Comparison of ENCODE assay signal across 9 mouse cellular contexts in genomic region chr7:127770039-127770905, GRCm38 (mm10). TPM values are rescaled to one million over a fixed set of nuclear protein-coding genes. Genes with fewer than 3 reads are reported as not detected.
DNase-seq lines count a peak whose midpoint lies in the region; ATAC-seq and TF ChIP-seq lines count a peak whose summit lies in the region.
"Had no signal": no experiment of that assay in that cellular context is flagged by ENCODE, and none has a peak within 500 bp of the region (broad histone marks: within the 10 kb centered on the region; RNA-seq: fewer than 3 reads in every experiment).

No protein-coding gene starts in this region.

- peak; percentile 28 for DNase-seq in adrenal gland, adult 2 months
- DNase-seq in adrenal gland, adult 8-10 months: no peak
- no peak for DNase-seq in testis, postnatal 14 days (ENCODE audit: low spot score)
- peak; percentile 48 for DNase-seq in hindbrain, embryonic 14.5 days (ENCODE audit: low spot score)
- DNase-seq in mesoderm, embryonic 11.5 days (ENCODE audit: low read depth, low spot score): peak; percentile 34
- DNase-seq in left cerebral cortex, adult 8-10 months (ENCODE audit: low spot score in 2 of 2): no peak
- no peak for DNase-seq in lung, postnatal 36 days

- H3K4me2 ChIP-seq in hindbrain, embryonic 14.5 days (replicated peaks): peak overlapping the region; percentile 68

- no peaks in the 10 kb centered on the region for H3K9me3 ChIP-seq in hindbrain, embryonic 14.5 days (ENCODE audit: control insufficient read depth, low read length)

- peak overlapping the region; percentile 97 for H3K27ac ChIP-seq in testis, adult 2 months (ENCODE audit: control insufficient read depth, insufficient read depth, low read depth, low read length)
- H3K27ac ChIP-seq in hindbrain, embryonic 14.5 days: peak overlapping the region; percentile 68

- peak overlapping the region; percentile 65 for H3K9ac ChIP-seq in hindbrain, embryonic 14.5 days

- ATAC-seq in hindbrain, embryonic 14.5 days (ENCODE audit: low FRiP score): peak; percentile 29; the same call in 1 of the 2 replicates

- peaks cover 33% of the 10 kb centered on the region for H3K4me1 ChIP-seq in testis, adult 2 months (ENCODE audit: control insufficient read depth, insufficient read depth, low read length)
- H3K4me1 ChIP-seq in hindbrain, embryonic 14.5 days (replicated peaks; ENCODE audit: control insufficient read depth, insufficient read depth, low read length): peaks cover 18% of the 10 kb centered on the region; the same call in 1 of the 2 replicates

- 6% methylated on average over 27 of the region's 27 CpGs for WGBS in hindbrain, embryonic 14.5 days

- no peaks in the 10 kb centered on the region for H3K27me3 ChIP-seq in testis, adult 2 months (ENCODE audit: control insufficient read depth, insufficient read depth, low read length)
- no peaks in the 10 kb centered on the region for H3K27me3 ChIP-seq in hindbrain, embryonic 14.5 days (ENCODE audit: control insufficient read depth, insufficient read depth, low read length)

- no peak for TF ChIP-seq CTCF in testis, adult 2 months (IDR thresholded peaks at IDR 0.05; ENCODE audit: control insufficient read depth, insufficient read depth, insufficient replicate concordance, low read depth, low read length)

- H3K36me3 ChIP-seq in testis, adult 2 months (ENCODE audit: control insufficient read depth, insufficient read depth, low read length): no peaks in the 10 kb centered on the region
- H3K36me3 ChIP-seq in hindbrain, embryonic 14.5 days (replicated peaks; ENCODE audit: control insufficient read depth, insufficient read depth): peaks cover 30% of the 10 kb centered on the region

- H3K4me3 ChIP-seq in testis, adult 2 months (ENCODE audit: control insufficient read depth, low read depth, low read length): peak overlapping the region; percentile 89
- peak overlapping the region; percentile 42 for H3K4me3 ChIP-seq in hindbrain, embryonic 14.5 days (replicated peaks; ENCODE audit: low read length)

- peak; percentile 61; the same call in 1 of the 2 replicates for TF ChIP-seq POLR2A in testis, adult 2 months (IDR thresholded peaks at IDR 0.05; ENCODE audit: control insufficient read depth, low read depth, low read length)

RNA-seq across cellular contexts. Expression of gene Orai3, which starts 0.7 kb away (rescaled TPM):
- 10 to 100 TPM; 28.3 to 32.8 TPM for total RNA-seq in adrenal gland, adult 2 months (2021)
- polyA plus RNA-seq in adrenal gland, adult 2 months (2012; rRNA removed): 90.6 and 94.8 TPM in 2 replicates
- 10 to 100 TPM; 30.1 to 37.2 (median 35.0) TPM for total RNA-seq in adrenal gland, adult 8-10 months (2022)
- 13.8 and 13.9 TPM in 2 replicates for polyA plus RNA-seq in testis, adult 2 months (2012; rRNA removed)
- polyA plus RNA-seq in hindbrain, embryonic 14.5 days (2014; fragmentation: Nextera tagmentation; extraction: Ambion mirVana): 4.8 and 7.3 TPM in 2 replicates
- 10 to 100 TPM; 18.0 to 22.2 (median 19.5) TPM for total RNA-seq in left cerebral cortex, adult 8-10 months (2022)

RNA-seq across cellular contexts. Expression of gene Setd1a, which starts 6.2 kb away (rescaled TPM):
- 10 to 100 TPM; 36.0 to 42.6 TPM for total RNA-seq in adrenal gland, adult 2 months (2021)
- polyA plus RNA-seq in adrenal gland, adult 2 months (2012; rRNA removed): 12.6 and 15.9 TPM in 2 replicates
- 10 to 100 TPM; 39.6 to 54.6 (median 45.7) TPM for total RNA-seq in adrenal gland, adult 8-10 months (2022)
- polyA plus RNA-seq in testis, adult 2 months (2012; rRNA removed): 15.9 and 18.2 TPM in 2 replicates
- 18.7 and 19.1 TPM in 2 replicates for polyA plus RNA-seq in hindbrain, embryonic 14.5 days (2014; fragmentation: Nextera tagmentation; extraction: Ambion mirVana)
- total RNA-seq in left cerebral cortex, adult 8-10 months (2022): 10 to 100 TPM; 44.7 to 48.4 (median 46.9) TPM

RNA-seq across cellular contexts. Expression of gene Gm49388, which starts 15.1 kb away (rescaled TPM):
- 1 to 10 TPM; 2.2 to 4.6 TPM for total RNA-seq in adrenal gland, adult 2 months (2021)
- polyA plus RNA-seq in adrenal gland, adult 2 months (2012; rRNA removed): not detected in 2 replicates
- total RNA-seq in adrenal gland, adult 8-10 months (2022): 1 to 10 TPM; 4.2 to 8.9 (median 5.8) TPM
- not detected in 2 replicates for polyA plus RNA-seq in testis, adult 2 months (2012; rRNA removed)
- polyA plus RNA-seq in hindbrain, embryonic 14.5 days (2014; fragmentation: Nextera tagmentation; extraction: Ambion mirVana): not detected in 2 replicates
- 1 to 10 TPM; 3.9 to 6.2 (median 4.6) TPM for total RNA-seq in left cerebral cortex, adult 8-10 months (2022)
- polyA plus RNA-seq: large intestine, adult 2 months had no signal

RNA-seq across cellular contexts. Expression of gene Fbxl19, which starts 25.9 kb away (rescaled TPM):
- 10 to 100 TPM in 1 of 2 experiments, 1 to 10 TPM in 1; 9.5 to 11.6 TPM for total RNA-seq in adrenal gland, adult 2 months (2021)
- polyA plus RNA-seq in adrenal gland, adult 2 months (2012; rRNA removed): 34.5 and 42.6 TPM in 2 replicates
- 10 to 100 TPM; 13.5 to 18.6 (median 16.5) TPM for total RNA-seq in adrenal gland, adult 8-10 months (2022)
- polyA plus RNA-seq in testis, adult 2 months (2012; rRNA removed): 36.9 and 37.2 TPM in 2 replicates
- polyA plus RNA-seq in hindbrain, embryonic 14.5 days (2014; fragmentation: Nextera tagmentation; extraction: Ambion mirVana): 5.6 and 6.9 TPM in 2 replicates
- 10 to 100 TPM; 59.3 to 68.5 (median 63.5) TPM for total RNA-seq in left cerebral cortex, adult 8-10 months (2022)

RNA-seq across cellular contexts. Expression of gene Hsd3b7, which starts 30.1 kb away (rescaled TPM):
- 10 to 100 TPM; 45.5 to 46.2 TPM for total RNA-seq in adrenal gland, adult 2 months (2021)
- 83.9 and 86.5 TPM in 2 replicates for polyA plus RNA-seq in adrenal gland, adult 2 months (2012; rRNA removed)
- 10 to 100 TPM; 33.8 to 44.9 (median 41.5) TPM for total RNA-seq in adrenal gland, adult 8-10 months (2022)
- polyA plus RNA-seq in testis, adult 2 months (2012; rRNA removed): 6.1 and 7.1 TPM in 2 replicates
- polyA plus RNA-seq in hindbrain, embryonic 14.5 days (2014; fragmentation: Nextera tagmentation; extraction: Ambion mirVana): 10.6 and 11.0 TPM in 2 replicates
- 1 to 10 TPM; 4.2 to 9.7 (median 4.6) TPM for total RNA-seq in left cerebral cortex, adult 8-10 months (2022)

Comparison
In these comparisons a context has a peak if more than half of its experiments do, and no peak if none do; other contexts are left out.
1. DNase-seq: peak in adrenal gland, adult 2 months (single experiment), hindbrain, embryonic 14.5 days (single experiment) and mesoderm, embryonic 11.5 days (single experiment); none in adrenal gland, adult 8-10 months (single experiment), testis, postnatal 14 days (single experiment), left cerebral cortex, adult 8-10 months (0 of 2) and lung, postnatal 36 days (single experiment).